Mouse (Mus musculus) bone marrow macrophage, adult 2 months (primary cell): ENCODE measurements around the gene Snta1.

Experiments
- CTCF ChIP-seq: IDR thresholded peaks from 2 replicates; pipeline ENCODE4 v1.5.1; 2012; ENCODE audit warnings: low read depth, mild to moderate bottlenecking, low read length, moderate library complexity
- POLR2A ChIP-seq: IDR thresholded peaks from 2 replicates; pipeline ENCODE4 v1.6.1; 2012; ENCODE audit warnings: mild to moderate bottlenecking, low read depth, low read length, borderline replicate concordance

DNA sequence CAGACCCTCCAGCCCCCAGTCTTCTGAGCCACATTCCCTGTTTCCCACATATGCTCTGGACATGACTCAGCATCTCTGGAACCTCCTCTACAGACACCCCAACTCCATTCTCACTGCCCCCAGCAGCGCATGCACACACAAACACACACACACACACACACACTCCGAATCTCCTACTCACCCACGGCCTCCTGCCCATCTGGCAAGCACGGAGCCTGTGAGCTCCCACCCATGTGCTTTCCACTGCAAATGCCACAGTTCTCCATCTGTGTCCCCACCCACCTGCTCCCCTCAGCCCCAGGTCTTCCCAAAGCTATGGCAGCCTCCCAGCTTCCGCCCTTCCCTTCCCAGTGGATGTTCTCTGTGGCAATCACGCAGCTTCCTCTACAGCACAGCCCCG, 28.8 kb downstream of the Snta1 start:
- TF ChIP-seq CTCF (no peak), POLR2A (no peak)
